Mouse (Mus musculus): ENCODE measurements around the gene Tmprss13. TPM values are rescaled to one million over a fixed set of nuclear protein-coding genes. Genes with fewer than 3 reads are reported as not detected.

Tmprss13 gene
- total and polyA plus RNA-seq, 3 experiments: not detected

DNA sequence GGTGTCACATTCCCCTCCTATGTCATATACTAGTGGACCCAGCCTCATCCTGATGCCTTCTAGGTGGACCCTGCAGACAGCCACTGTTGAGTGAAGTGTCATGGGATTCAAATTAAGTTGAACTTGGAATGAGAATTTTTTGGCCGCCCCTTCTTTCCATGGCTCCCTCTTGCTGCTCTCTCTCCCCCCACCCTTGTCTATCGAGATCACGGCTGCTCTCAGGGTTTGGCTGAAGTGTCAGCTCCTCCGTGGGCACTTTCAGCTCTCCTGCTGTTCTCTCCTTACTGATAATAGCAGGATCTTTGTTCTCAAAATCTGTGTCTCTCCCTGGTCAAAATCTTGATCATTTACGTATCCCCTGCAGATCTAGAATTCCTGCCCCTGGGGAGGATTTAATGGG, 63.9 kb downstream of the Tmprss13 start:
- Histone ChIP-seq H3K27me3 (replicated peaks) (peaks cover 52% of the 10 kb centered on the region), H3K79me2 (replicated peaks; ENCODE audit: control insufficient read depth, extremely low read depth, insufficient read depth, poor library complexity, severe bottlenecking) (no peaks in the 10 kb centered on the region), H3K27ac (ENCODE audit: insufficient read depth, low read depth) (no peak overlapping the region), H3K36me3 (replicated peaks in 1 of 2; ENCODE audit: control insufficient read depth in 1 of 2, insufficient read depth in 1 of 2, low read length in 1 of 2) (no peaks in the 10 kb centered on the region), H3K4me1 (ENCODE audit: control insufficient read depth in 1 of 2, insufficient read depth in 2 of 2) (no peaks in the 10 kb centered on the region), H3K4me2 (ENCODE audit: insufficient read depth, low read depth, poor library complexity, severe bottlenecking) (no peak overlapping the region), H3K4me3 (replicated peaks in 1 of 3; ENCODE audit: low read depth in 2 of 3, low read length in 2 of 3, poor library complexity in 1 of 3) (no peak overlapping the region), H3K9me3 (replicated peaks; ENCODE audit: low read length) (no peaks in the 10 kb centered on the region), H3K9ac (ENCODE audit: insufficient read depth, low read depth) (no peak overlapping the region)
- no peak for DNase-seq (ENCODE audit: extremely low read depth)
- in situ Hi-C loops (cut with MboI; ENCODE audit: low pct_ligation_motif_present, low pct_unique_long_range_greater_than_20kb, low sequenced_read_pairs) (loop anchor here (25.0 kb wide), 1 partner anchor 371 kb away; the partner anchor contains the start of gene Cd3e), dilution Hi-C loops (cut with MboI; ENCODE audit: extremely low pct_ligation_motif_present, extremely low pct_unique_long_range_greater_than_20kb, low sequenced_read_pairs) (no loop called here)
- TF ChIP-seq NELFE (IDR thresholded peaks at IDR 0.05; ENCODE audit: low read depth, low read length): no peak
- no peak for TF ChIP-seq E2F4 (IDR thresholded peaks at IDR 0.05; ENCODE audit: insufficient replicate concordance, low read depth, low read length)
- TF ChIP-seq MAZ (IDR thresholded peaks at IDR 0.05; ENCODE audit: low read depth, low read length): no peak
- TF ChIP-seq BHLHE40 (IDR thresholded peaks at IDR 0.05; ENCODE audit: low read depth, low read length): no peak
- TF ChIP-seq ELF1 (IDR thresholded peaks at IDR 0.05; ENCODE audit: low read depth, low read length): no peak
- no peak for TF ChIP-seq KAT2A (IDR thresholded peaks at IDR 0.05; ENCODE audit: insufficient replicate concordance, low read length)
- no peak for TF ChIP-seq USF2 (conservative IDR thresholded peaks at IDR 0.05; ENCODE audit: low read depth, low read length)
- no peak for TF ChIP-seq CTCF (conservative IDR thresholded peaks at IDR 0.05 in 1 of 2, IDR thresholded peaks at IDR 0.05 in 1 of 2; ENCODE audit: low read depth in 2 of 2, low read length in 2 of 2)
- no peak for TF ChIP-seq CHD1 (IDR thresholded peaks at IDR 0.05; ENCODE audit: low read depth, low read length)
- no peak for TF ChIP-seq MXI1 (IDR thresholded peaks at IDR 0.05; ENCODE audit: low read depth, low read length)
- no peak for TF ChIP-seq TCF12 (IDR thresholded peaks at IDR 0.05; ENCODE audit: low read depth, low read length)
- no peak for TF ChIP-seq POLR2A (IDR thresholded peaks at IDR 0.05; ENCODE audit: low read depth, low read length)
- no peak for TF ChIP-seq POLR2AphosphoS2 (IDR thresholded peaks at IDR 0.05; ENCODE audit: low read depth, low read length)
- TF ChIP-seq GABPA (IDR thresholded peaks at IDR 0.05; ENCODE audit: insufficient replicate concordance, low read depth, low read length): no peak
- no peak for TF ChIP-seq RAD21 (IDR thresholded peaks at IDR 0.05; ENCODE audit: low read depth, low read length)

GRCm38 (mm10) chr9:45383883-45384282, 65.0 kb downstream of the Tmprss13 start:
- dilution Hi-C loops (cut with MboI; ENCODE audit: extremely low pct_ligation_motif_present, extremely low pct_unique_long_range_greater_than_20kb, low sequenced_read_pairs): no loop called here
- H3K9ac ChIP-seq (ENCODE audit: insufficient read depth, low read depth): no peak overlapping the region
- no peaks in the 10 kb centered on the region for H3K9me3 ChIP-seq (replicated peaks; ENCODE audit: low read length)
- H3K79me2 ChIP-seq (replicated peaks; ENCODE audit: control insufficient read depth, extremely low read depth, insufficient read depth, poor library complexity, severe bottlenecking): no peaks in the 10 kb centered on the region
- in situ Hi-C loops (cut with MboI; ENCODE audit: low pct_ligation_motif_present, low pct_unique_long_range_greater_than_20kb, low sequenced_read_pairs): loop anchor here (25.0 kb wide), 1 partner anchor 372 kb away; the partner anchor contains the start of gene Cd3e
- peaks cover 0 to 2% of the 10 kb centered on the region in 2 experiments; a peak in 2 of 4 replicates for H3K4me1 ChIP-seq (ENCODE audit: control insufficient read depth in 1 of 2, insufficient read depth in 2 of 2)
- H3K36me3 ChIP-seq (replicated peaks in 1 of 2; ENCODE audit: control insufficient read depth in 1 of 2, insufficient read depth in 1 of 2, low read length in 1 of 2): no peaks in the 10 kb centered on the region
- no peak overlapping the region for H3K4me2 ChIP-seq (ENCODE audit: insufficient read depth, low read depth, poor library complexity, severe bottlenecking)
- TF ChIP-seq POLR2A (IDR thresholded peaks at IDR 0.05; ENCODE audit: low read depth, low read length): no peak
- TF ChIP-seq GABPA (IDR thresholded peaks at IDR 0.05; ENCODE audit: insufficient replicate concordance, low read depth, low read length): no peak
- no peak for DNase-seq (ENCODE audit: extremely low read depth)
- H3K4me3 ChIP-seq (replicated peaks in 1 of 3; ENCODE audit: low read depth in 2 of 3, low read length in 2 of 3, poor library complexity in 1 of 3): no peak overlapping the region
- no peak overlapping the region for H3K27ac ChIP-seq (ENCODE audit: insufficient read depth, low read depth)
- H3K27me3 ChIP-seq (replicated peaks): peaks cover 42% of the 10 kb centered on the region

All from CH12.LX (cell line).